Mouse (Mus musculus) C2C12 (cell line): ENCODE measurements at regions not wholly inside any gene's neighbourhood (a gene's known extent, or its start where the extent isn't known, plus 50 kb on each side); places are given as distances from the start of the nearest gene placed in this dataset.

Source experiments
- CEBPB ChIP-seq: IDR thresholded peaks from one replicate; pipeline ENCODE4 v1.6.1; 2011; ENCODE audit warnings: low read depth, mild to moderate bottlenecking, control low read depth, moderate library complexity
- CTCF ChIP-seq: IDR thresholded peaks from one replicate; pipeline ENCODE4 v1.5.1; 2011; ENCODE audit not compliant: control insufficient read depth, insufficient read depth, insufficient read length
- MYOG ChIP-seq: IDR thresholded peaks from one replicate; pipeline ENCODE4 v1.6.1; 2011; ENCODE audit not compliant: control insufficient read depth, insufficient read length; ENCODE audit errors: extremely low read depth
- USF1 ChIP-seq: IDR thresholded peaks from one replicate; pipeline ENCODE4 v1.6.1; 2011; ENCODE audit warnings: low read depth, mild to moderate bottlenecking, control low read depth, moderate library complexity

- TF ChIP-seq CTCF (no peak), CEBPB (no peak), MYOG (no peak), USF1 (no peak)
Measured at GRCm38 (mm10) chr4:72766896-72767295, 85.5 kb downstream of the Aldoart1 start.
